Mouse (Mus musculus) R1 (cell line): ENCODE results near the gene Spaca4.

Source experiments
- DNase-seq: peaks from one replicate; pipeline ENCODE4 v3.0.0-alpha.2; 2018; ENCODE audit warnings: low read depth, low spot score

Gene Spaca4

GRCm38 (mm10) chr7:45725713-45726112 is at the start of gene Spaca4:
Gene Spaca4 (minus strand): TSS chr7:45725813.
- no peak for DNase-seq

GRCm38 (mm10) chr7:45775237-45775636 is 49.6 kb upstream of the Spaca4 start:
- no peak for DNase-seq

GRCm38 (mm10) chr7:45771101-45771500 is 45.5 kb upstream of the Spaca4 start:
- DNase-seq, result no peak

GRCm38 (mm10) chr7:45770427-45771082 is 44.9 kb upstream of the Spaca4 start:
- DNase-seq, result no peak

GRCm38 (mm10) chr7:45767500-45767899 is 41.9 kb upstream of the Spaca4 start:
- DNase-seq, result peak; percentile 52

- no peak for DNase-seq
Observed at GRCm38 (mm10) chr7:45766764-45767163, 41.2 kb upstream of the Spaca4 start.

- DNase-seq, result no peak
Observed at GRCm38 (mm10) chr7:45765995-45766394, 40.4 kb upstream of the Spaca4 start.

- DNase-seq, result no peak
Observed at GRCm38 (mm10) chr7:45760151-45760550, 34.5 kb upstream of the Spaca4 start.

GRCm38 (mm10) chr7:45759400-45759799 is 33.8 kb upstream of the Spaca4 start:
- DNase-seq, result no peak

GRCm38 (mm10) chr7:45755703-45756102 is 30.1 kb upstream of the Spaca4 start:
- peak; percentile 87 for DNase-seq

- no peak for DNase-seq
Observed at GRCm38 (mm10) chr7:45750162-45750561, 24.5 kb upstream of the Spaca4 start.

GRCm38 (mm10) chr7:45749401-45749800 is 23.8 kb upstream of the Spaca4 start:
- no peak for DNase-seq

- DNase-seq, result no peak
Observed at GRCm38 (mm10) chr7:45748110-45748509, 22.5 kb upstream of the Spaca4 start.

GRCm38 (mm10) chr7:45747450-45747849 is 21.8 kb upstream of the Spaca4 start:
- DNase-seq, result no peak

GRCm38 (mm10) chr7:45746518-45746917 is 20.9 kb upstream of the Spaca4 start:
- peak; percentile 64 for DNase-seq

- peak; percentile 70 for DNase-seq
Observed at GRCm38 (mm10) chr7:45744387-45744786, 18.8 kb upstream of the Spaca4 start.

- DNase-seq, result peak; percentile 60
Observed at GRCm38 (mm10) chr7:45742338-45742737, 16.7 kb upstream of the Spaca4 start.

- no peak for DNase-seq
Observed at GRCm38 (mm10) chr7:45741777-45742176, 16.2 kb upstream of the Spaca4 start.

- DNase-seq, result no peak
Observed at GRCm38 (mm10) chr7:45741308-45741707, 15.7 kb upstream of the Spaca4 start.

- DNase-seq, result peak; percentile 52
Observed at GRCm38 (mm10) chr7:45739820-45740219, 14.2 kb upstream of the Spaca4 start.

- DNase-seq, result peak; percentile 76
Observed at GRCm38 (mm10) chr7:45739162-45739763, 13.7 kb upstream of the Spaca4 start.

- DNase-seq, result no peak
Observed at GRCm38 (mm10) chr7:45733477-45733876, 7.9 kb upstream of the Spaca4 start.

- DNase-seq, result peak; percentile 87
Observed at GRCm38 (mm10) chr7:45730727-45731431, 5.3 kb upstream of the Spaca4 start.
